Mouse (Mus musculus): ENCODE data around the gene Pla2r1.

Gene Pla2r1

DNA sequence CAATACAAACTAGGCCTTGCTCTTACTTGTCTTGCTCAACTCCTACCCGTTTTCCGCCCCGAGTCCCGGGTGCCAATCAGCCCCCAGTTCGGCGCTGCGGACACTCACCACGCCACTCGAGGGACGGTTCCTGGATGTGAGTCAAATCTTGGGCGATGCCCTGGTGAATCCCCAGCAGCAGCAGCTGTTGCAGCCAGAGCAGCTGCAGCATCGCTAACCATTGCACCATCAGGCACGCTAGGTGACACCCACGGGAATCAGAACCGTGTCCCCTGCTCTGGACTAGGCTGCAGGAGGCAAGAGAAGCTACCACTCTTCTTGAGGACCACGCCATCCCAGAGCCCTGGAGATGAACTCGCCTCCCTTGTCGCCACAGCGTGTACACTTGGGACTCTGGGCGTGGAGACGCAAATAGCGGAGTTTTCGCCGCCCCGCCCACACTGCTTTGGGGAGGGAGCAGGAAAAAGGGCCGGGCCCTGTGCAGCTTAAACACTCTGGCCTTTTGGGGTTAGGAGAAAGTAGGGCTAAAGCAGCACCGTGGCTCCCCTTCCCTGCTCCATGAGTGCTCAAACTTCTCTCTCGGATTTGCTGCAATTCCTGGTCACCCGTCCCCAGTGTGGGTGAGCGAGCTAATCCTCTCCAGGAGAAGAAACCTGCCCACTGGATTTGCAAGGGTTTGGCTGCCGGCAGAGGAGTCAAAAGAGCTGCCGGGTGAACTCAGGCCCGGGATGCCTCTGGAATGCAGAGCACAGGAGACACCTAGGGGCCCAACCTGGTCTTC is at the start of gene Pla2r1:
TSS of gene Pla2r1 (minus strand) at position 407 of the 781 bp plus-strand sequence.
- peak; percentile 76 for DNase-seq

DNA sequence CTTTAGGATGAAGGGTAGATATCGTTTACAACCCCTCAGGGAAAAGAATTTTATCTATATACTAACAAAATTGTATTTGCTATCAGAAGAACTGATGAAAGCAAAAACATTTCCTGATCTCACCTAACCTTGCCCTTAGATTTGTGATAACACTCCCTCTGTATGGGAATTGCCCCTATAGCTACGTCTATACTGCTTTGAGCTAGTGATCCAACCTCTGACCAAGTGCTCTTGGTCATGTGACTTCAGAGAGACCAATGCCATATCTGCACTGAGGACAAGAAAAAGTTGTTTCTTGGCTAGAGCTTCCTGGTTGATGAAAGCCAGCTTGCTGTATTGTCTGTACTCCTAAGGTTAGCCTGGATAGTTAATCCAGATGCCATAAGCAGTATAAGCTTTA is 48.2 kb upstream of the Pla2r1 start:
- DNase-seq: no peak

DNA sequence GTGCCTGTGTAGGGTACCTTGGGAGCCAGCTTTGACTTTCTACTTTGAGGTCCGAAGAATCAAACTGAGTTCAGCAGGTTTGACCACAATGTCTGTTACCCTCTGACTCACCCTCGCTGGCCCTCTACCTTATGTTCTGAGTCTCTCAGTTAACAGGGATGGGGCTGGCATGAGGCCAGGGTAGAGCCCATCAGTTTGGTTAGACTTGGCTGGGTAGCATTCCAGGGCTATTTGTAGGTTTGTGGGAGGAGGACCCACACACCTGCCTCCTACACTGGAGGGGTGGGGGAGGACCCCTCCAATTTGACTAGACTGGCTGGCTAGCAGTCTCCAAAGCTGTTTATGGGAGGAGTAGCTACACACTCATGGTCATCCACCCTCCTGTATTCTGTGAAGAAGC is 47.8 kb upstream of the Pla2r1 start:
- DNase-seq: no peak

DNA sequence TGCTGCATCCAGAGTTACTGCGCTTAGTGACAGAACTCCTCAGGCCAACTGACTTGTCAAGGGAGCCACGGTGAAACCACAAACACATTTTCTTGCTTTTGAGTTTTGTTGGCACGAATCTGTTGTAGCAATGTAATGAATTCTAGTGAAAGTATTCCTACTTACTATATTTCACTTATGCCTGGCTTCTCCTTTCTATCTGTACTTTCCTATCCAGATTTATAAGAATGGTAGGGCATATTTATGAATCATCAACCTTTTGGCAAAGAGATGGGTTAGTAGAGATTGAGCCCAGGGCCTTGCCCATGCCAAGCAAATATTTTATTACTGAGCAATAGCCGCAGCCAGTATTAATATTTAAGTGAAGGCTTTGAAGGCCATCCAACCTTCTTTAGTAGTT is 30.3 kb upstream of the Pla2r1 start:
- no peak for DNase-seq

DNA sequence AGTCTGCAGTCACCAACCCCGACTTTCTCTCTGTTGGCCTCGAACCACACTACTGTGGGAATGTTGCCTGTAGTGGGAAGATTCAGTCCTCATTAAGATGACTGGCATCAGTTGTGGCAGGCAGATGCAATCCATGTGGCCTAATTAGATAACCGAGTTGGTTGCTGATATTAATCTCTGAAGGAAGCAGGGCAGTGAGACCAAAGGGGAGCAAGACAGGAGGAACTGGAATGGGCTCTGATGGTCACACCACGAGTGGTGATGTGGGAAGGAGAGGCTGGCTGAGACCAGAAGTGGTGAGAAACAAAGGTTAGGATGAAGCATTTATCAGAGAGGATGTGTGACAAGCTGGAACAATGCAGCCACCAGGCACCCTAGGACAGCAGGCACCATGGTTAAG is 1.5 kb upstream of the Pla2r1 start:
- no peak for DNase-seq

DNA sequence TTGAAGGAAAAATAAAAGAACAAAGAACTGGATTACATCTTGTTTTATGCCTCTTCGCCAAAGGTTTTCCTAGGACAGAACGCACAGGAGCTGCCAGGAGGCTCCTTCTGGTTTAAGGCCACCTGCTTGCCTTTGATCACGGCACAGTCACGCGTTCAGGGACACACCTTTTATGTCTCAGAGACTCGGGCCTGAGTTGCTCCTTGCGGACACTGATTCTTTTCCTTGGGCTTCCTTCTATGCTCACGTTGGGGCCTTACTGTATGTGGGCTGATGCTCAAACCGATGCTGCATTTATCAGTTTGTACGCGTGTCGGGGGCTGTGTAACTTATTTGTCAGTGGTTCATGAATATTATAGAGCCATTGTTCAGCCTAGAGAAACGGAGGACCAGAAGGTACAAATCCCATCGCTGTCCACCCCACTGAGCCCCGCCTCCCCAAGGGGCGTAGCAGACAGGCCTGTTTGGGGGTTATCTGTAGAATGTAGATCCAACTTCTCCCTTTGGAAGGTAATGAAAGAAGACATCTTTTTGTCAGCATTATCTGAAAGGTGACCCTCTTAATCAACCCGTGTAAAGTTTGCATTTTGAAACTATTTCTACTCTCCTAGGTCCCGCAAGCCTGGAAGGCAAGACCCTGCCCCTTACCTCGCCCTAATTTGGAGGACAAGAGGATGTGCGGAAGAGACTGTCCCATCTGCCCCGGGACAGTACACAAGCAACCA is 769 bp downstream of the Pla2r1 start:
- DNase-seq: no peak

DNA sequence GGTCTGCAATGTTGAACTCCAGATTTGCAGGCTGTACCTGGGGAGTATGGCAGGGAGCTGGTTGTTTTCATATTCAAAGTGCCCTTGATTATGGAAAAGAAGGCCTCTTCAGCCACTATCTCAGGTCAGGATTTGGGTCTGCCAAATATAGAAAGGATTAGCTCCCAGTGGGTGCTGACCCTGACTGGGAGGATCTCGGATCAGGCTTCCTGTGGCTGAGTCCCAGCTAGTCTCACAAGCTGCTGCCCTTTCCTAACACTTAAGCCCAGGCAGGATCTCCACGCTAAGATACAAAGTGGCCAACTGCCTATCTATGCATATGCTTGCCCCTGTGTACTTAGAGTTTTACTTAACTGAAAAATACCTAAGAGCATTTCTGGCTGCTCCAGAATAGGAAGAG is 1.4 kb downstream of the Pla2r1 start:
- DNase-seq: no peak

DNA sequence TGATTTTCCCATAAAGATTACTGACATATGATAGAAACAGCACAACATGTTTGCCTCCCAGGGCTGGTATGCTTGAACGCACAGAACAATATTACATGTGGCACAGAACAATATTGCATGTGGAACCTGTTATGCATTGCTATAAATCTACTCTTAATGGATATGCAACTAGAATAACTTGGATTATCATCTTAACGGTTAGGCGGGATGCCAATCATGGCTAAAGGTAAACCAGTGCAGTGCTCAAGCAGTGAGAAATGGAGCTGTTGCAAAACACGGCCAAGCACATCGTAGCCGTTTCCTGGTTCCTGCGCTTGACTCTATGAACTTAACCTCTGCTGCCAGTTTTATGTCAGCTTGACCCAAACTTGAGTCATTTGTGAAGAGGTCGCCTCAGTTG is 2.6 kb downstream of the Pla2r1 start:
- DNase-seq: no peak

DNA sequence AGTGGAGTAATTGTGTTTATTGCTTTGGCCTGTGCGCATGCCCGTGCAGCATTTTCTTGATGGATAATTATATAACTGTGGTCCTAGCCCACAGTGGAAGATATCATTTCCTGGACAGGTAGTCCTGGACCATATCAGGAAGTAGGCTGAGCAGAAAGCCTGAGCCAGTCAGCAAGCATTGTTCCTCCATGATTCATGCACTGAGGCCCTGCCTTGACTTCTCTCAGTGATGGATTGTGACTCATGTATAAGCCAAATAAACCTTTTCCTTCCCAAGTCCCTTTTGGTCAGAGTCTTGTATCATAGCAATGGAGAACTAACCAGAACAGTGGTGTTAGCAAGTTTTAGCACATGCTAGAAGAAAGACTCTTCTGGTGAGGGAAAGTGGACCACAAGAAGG is 3.3 kb downstream of the Pla2r1 start:
- DNase-seq: no peak

DNA sequence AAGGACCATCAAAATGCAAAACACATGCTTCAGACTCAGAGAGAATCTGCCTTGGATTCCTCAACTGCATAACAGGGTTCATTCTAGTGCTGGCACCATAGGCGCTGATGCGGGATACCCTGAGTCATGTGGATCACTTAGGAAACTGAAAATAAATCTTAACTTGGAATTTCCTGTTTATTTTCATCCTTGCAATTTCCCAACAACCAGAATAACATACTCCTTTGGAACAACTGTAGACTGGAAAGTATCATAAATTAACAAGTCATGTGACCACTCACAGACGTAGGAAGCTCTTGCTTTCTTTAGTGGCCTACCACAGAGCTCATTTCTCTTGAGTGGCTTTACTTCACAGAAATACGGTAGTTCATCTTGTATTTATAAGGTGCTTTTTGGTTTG is 7.0 kb downstream of the Pla2r1 start:
- peak; percentile 13 for DNase-seq

DNA sequence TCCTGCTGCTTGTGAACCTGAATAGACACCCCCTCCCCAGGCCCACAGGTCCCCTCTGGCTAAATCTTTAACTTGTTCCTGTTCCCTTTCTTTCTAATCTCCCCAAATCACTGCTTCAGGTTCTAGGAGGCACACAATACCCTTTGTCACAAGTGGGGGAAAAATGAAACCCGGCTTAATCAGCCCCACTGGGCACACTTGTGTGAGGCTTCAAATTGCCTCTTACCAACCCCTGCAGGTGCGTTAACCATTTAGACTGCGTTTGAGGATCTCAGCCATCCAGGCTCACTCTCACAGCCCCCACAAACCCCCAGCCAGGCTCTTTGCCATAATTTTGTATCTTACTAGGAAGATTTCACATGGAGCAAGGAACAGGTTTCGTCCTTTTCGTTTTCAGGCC is 9.1 kb downstream of the Pla2r1 start:
- DNase-seq: no peak

DNA sequence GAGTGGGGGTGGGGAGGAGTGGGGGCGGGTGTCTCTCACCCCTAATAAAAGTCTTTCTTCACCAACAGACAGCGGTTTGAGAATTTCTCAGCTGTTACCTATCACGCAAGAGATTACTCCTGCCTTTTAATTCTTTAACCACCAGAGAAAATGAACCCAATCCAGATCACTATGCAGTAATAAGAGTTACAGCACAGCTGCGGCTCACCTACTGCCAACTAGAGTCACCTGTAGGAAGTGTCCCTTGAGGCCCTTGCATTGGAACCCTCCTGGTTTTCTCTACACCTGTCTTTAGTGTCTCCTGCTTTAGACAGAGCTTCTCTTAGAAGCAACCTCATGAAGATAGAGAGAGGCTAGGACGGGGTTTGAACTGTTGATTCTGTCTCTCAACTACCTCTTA is 11.4 kb downstream of the Pla2r1 start:
- no peak for DNase-seq

DNA sequence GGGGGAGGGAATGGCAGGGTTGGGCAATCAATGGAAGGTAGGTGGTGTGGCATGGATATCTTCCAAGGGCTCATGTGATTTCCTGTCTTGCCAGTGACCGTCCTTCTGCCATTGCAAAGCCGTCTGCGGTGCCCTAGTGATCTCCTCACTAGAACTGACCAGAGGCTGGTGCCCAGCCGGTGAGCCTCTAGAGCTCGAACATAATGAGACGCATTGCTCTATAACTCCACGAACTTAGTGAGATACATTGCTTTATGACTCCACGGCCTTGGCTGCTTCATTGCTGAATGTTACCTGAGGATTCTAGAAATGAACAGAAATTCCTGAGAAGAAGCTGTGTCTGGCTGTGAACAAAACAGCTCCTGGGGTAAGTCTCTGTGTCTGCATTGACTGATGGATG is 12.8 kb downstream of the Pla2r1 start:
- DNase-seq: no peak

DNA sequence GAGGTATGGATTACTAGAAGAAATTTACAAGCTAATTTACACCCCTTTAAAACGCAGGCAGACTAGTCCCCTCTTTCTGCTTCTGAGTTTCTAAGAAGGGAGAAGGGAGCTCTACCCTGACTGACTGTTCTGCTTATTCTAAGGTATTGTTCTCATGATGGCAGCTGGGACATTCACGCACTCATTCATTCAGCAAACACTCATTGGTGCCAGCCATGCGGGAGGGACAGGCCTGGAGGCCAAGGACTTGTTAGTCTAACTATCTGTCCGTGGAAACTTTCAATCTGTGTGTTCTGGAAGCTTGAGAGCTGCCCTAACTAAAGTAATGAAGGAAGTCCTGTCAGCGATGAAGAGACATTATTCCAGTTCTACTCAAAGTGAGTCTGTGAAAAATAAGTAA is 14.4 kb downstream of the Pla2r1 start:
- no peak for DNase-seq

DNA sequence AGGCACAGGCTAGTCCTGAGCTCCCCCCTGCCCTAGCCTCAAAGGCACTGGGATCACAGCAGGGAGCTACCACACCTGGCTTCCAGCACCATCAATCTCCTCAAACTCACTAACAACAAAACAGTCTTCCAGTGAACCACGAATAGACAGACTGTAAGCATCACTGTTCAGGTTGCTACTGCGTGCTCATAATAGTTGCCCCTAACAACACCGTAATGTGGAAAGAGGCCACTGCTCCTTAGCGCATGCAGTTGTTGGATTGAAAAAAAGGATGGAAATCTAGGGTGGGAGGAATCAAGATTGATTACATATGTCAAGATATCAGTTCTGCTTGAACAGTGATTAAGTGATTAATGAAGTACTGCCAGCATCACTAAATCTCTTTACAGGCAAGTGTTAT is 14.8 kb downstream of the Pla2r1 start:
- no peak for DNase-seq

DNA sequence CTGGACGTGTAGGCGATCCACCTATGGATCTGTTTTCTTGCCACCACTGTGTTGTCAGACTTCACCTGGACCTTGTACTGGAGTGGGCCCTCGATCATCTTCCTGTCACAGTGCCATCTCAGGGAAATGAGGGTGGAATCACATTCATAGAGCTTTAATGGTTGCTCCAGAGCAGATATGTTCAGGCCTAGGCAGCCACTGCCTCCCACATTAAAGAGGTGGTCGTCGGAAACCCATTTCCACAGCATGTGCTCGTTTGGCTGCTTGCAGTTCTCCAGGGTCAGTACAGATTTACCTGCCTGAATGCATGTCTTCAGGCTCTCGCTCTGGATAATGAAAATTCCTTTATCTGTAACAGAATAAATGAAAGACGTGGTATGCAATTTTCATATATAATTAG is 18.4 kb downstream of the Pla2r1 start:
- DNase-seq: no peak

DNA sequence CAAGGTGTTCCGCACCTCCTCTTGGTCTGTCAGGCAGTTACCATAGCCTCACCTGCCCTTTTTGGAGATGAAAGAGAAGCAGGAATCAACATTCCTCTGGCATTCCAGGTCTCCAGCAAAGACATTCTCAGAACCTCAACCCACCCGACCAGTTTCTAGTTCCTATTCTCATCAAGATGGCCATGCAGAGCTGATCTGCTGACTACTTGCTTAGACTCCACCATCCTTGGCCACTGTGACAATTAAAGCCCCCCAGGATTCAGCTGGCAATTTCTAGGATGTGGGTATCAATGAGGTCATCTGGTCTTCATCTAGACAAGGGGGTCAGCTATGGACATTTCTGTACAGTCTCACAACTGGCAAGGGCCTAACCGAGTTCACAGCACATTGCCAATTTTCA is 20.1 kb downstream of the Pla2r1 start:
- DNase-seq: no peak

DNA sequence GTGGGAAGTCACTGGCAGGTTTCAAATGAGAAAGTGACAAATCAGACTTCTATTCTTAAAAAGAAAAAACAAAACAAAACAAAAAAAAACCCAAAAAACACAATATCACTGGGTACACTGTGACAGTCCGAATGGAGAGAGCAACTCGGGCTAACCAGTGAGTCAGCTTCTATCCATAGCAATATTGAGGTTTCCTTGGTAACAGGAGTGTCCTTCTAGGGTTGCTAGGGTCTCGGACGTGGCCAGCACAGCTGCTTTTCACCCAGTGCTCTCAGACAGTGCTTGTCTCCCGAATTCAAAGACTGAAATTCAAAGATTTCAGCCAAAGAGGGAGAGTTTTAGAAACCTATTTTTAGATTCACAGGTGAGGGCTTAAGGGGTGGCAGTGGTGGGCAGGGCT is 20.6 kb downstream of the Pla2r1 start:
- no peak for DNase-seq

DNA sequence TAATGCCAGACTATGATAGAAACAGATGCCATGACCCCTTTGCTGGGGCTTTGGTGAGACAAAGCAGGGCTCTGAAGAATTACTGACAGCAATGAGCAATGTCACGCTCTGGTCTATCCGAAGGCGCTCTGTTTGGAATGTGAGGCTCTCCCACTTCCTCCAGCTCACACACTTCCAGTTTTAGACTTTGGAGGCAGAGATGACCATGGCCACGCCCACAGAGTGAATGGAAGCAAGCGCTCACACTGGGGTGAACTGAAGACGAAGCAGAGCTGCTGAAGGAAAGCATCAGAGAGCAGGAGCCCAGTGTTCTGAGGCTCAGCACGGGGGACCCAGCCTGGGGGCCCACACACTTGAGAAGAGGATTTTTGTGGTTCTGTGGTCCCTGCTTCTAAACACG is 37.3 kb downstream of the Pla2r1 start:
- DNase-seq: peak; percentile 15

DNA sequence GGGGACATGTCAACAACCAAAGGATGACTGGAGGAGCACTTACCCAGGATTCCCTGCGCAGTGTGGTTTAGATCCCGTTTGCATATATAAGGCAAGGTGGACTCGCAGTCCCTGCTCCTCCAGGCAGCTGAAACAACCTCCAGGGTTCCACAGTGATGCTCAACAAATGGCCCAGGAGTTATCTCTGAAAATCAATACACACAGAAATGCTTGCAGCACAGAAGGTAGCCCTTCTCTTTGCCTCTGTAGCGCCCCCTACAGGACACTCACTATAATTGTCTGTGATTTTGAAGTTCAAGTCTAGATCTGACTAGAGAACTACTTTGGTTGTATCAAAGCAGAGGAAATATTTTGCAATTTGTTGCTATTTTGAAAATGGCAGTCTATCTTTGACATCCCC is 38.2 kb downstream of the Pla2r1 start:
- no peak for DNase-seq

DNA sequence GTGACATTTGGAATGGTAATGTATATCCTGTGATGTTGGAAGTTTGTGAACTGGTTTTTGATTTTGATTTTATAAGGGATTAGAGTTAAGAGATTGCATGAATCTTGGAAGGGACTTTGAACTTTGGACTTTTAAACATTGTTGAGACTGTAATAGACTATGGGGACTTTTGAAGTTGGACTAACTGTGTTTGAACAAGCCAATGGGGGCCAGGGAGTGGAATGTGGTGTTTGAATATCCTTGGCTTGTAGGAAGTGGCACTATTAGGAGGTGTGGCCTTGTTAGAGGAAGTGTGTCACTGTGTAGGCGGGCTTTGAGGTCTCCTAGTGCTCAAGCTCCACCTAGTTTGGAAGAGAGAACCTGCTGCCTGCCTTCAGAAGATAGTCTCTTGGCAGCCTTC is 42.4 kb downstream of the Pla2r1 start:
- DNase-seq: no peak

DNA sequence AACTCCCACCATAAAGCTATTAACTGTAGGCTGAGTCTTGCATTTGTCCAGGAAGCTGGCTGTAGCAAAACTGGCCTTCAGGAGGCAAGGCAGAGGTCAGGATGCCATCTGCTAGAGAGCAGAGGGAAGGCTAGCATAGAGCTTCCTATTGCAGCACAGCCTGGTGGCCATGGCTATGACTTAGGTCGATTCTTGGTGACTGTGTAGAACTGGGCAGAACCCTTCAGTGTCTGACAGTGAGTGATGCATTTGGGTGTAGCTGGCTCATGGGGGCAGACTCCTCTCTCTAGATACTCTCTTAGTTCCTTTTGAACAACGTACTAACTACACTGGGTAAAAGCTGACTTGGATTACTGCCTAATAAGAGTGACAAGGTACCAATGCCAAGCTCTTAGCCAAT is 48.0 kb downstream of the Pla2r1 start:
- no peak for DNase-seq

DNA sequence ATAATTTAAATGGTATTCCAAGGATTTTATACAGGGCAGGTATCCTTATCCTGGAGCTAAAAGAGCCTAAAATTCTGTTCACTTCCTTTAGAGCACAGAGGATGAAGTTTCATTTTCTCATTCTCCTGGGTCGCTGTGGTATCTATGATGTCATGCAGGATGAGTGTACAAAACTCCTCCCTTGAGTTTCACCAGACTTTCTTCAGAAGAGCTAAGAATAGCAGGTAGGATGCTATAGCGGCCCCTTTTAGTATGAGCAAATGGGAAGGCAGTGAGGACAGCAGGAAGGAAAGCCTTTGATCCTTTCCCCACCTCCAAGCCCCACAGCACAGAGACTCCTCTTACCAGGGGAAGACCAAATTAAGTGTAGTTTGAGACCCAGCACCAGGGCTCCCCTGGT is 48.4 kb downstream of the Pla2r1 start:
- no peak for DNase-seq

DNA sequence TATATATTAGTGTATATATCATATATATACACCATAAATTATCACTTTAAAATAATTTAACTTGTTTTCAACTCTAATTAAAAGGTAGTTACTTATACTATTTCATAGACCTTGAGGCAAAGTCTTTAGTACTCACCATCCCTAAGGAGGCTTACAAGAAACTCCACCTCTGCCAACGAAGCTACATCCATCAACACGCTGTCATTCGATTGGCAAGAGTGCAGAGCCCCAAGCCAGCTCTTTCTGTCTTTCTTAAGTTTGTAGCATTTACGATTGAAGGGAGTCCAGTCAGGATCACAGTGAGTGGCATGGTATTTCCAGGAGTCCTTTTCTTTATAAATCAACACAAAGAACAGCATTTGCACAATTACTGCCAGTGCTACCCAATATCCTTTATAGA is 49.1 kb downstream of the Pla2r1 start:
- no peak for DNase-seq

DNA sequence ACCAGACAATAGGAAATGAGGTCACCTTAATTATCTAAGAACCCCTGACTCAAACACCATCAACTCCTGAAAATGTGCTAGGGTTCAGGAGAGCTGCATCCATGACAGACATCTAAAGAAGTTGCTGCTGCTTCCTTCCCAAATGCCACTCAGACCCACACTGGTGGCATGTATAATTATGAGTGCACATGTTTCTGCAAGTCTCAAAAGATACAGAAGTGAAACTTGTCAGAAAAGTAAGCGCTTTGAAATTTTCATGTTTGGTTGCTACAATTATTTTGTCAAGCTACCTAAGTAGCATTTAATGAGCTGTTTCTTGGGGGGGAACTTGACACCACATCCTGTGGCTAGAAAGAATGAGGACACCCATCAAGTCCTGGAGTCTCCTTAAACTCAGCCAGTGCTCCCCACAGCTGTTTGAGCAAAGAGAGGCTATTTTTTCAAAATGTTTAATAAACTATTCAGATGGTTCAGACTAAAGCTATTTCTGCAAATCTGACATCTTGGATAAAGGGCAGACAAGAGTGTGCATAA is 52.5 kb downstream of the Pla2r1 start:
- DNase-seq: no peak
